Mouse (Mus musculus) kidney, adult 2 months (tissue): ENCODE measurements around the gene Lrig2.

Source experiments
- CTCF ChIP-seq: fragments of 200-500 bp; conservative IDR thresholded peaks from 2 replicates; pipeline ENCODE4 v1.5.1; 2011; ENCODE audit warnings: low read depth, mild to moderate bottlenecking, control low read depth, low read length, moderate library complexity, mixed read lengths; ENCODE audit not compliant: insufficient read depth, insufficient read length
- POLR2A ChIP-seq: fragments of 200-500 bp; IDR thresholded peaks from one replicate; pipeline ENCODE4 v1.6.1; 2011; ENCODE audit warnings: low read depth, low read length, control low read depth

- TF ChIP-seq CTCF (no peak), POLR2A (no peak)
Observed at GRCm38 (mm10) chr3:104396067-104396735, 115.5 kb downstream of the Lrig2 start.
